Mouse (Mus musculus): ENCODE data around the gene Trnau1ap.
"Not testable (repeated sequence)": the region's sequence is repeated elsewhere in the genome, so short reads cannot be mapped to it uniquely, and the experiment has no call there.

DNA sequence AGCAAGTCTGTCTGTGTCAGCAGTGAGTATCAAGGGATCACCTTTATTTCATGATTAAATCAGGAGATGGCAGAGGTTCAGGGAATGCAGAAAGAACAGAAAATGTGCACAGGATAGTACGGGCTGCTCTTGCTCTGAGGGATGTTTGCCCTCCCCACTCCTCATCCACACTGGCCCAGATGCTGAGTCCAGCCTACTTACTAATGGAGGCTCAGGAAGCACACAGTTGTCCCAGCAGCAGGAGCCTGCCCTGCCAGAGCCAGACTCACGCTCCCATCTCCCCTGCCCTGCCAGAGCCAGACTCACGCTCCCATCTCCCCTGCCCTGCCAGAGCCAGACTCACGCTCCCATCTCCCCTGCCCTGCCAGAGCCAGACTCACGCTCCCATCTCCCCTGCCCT lies 40.5 kb downstream of the Trnau1ap start:
- TF ChIP-seq CTCF (IDR thresholded peaks at IDR 0.05; ENCODE audit: control insufficient read depth, insufficient read depth, insufficient replicate concordance, low read depth, low read length); POLR2A (IDR thresholded peaks at IDR 0.05; ENCODE audit: control insufficient read depth, low read depth, low read length): not testable (repeated sequence)
